Mouse (Mus musculus) lung, postnatal 0 days (tissue): Measurements from ENCODE around the gene Slc29a1.

Experiments
- CTCF ChIP-seq: IDR thresholded peaks from 2 replicates; pipeline ENCODE4 v1.5.1; 2016; ENCODE audit warnings: antibody characterized with exemption, mild to moderate bottlenecking
- EP300 ChIP-seq: IDR thresholded peaks from 2 replicates; pipeline ENCODE4 v1.6.1; 2016; ENCODE audit warnings: antibody characterized with exemption, mild to moderate bottlenecking, control low read depth

- peak; percentile 95 for TF ChIP-seq CTCF
- TF ChIP-seq EP300, result no peak
Measured at GRCm38 (mm10) chr17:45563655-45564530, 35.5 kb downstream of the Slc29a1 start, which contains the start of gene Slc35b2.
